Mouse (Mus musculus) testis, adult 2 months (tissue): Measurements from ENCODE around the gene Gm49395.

Source experiments
- CTCF ChIP-seq: fragments of 200-500 bp; IDR thresholded peaks from 2 replicates; pipeline ENCODE4 v1.5.1; 2012; ENCODE audit warnings: low read depth, mild to moderate bottlenecking, inconsistent platforms, low read length, moderate library complexity; ENCODE audit not compliant: control insufficient read depth, insufficient read depth, insufficient replicate concordance
- POLR2A ChIP-seq: fragments of 200-500 bp; IDR thresholded peaks from 2 replicates; pipeline ENCODE4 v1.6.1; 2012; ENCODE audit warnings: low read depth, mild to moderate bottlenecking, inconsistent platforms, low read length, moderate library complexity; ENCODE audit not compliant: control insufficient read depth

DNA sequence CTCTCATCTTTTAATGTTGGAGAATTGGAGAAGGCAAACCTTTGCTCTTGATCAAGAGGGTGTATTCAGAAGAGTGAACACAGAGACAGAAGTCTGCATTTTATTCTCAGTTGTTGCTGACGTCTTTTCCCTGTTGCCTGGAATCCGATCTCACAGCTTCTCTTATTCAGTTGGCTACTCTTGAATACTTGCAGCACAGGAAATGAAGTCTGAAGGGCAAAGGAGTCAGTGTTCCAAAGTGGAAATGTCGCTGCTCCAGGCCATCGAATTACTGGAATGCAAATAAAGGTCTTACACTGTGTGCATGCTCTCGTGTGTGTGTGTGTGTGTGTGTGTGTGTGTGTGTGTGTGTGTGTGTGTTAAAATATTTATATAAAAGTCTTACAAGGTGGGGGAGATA is 30.7 kb upstream of the Gm49395 start:
- TF ChIP-seq CTCF, result no peak
- no peak for TF ChIP-seq POLR2A
